Mouse (Mus musculus) hindbrain, embryonic 12.5 days (tissue): ENCODE data around the gene Zfp467. TPM values are rescaled to one million over a fixed set of nuclear protein-coding genes. Genes with fewer than 3 reads are reported as not detected.
A peak's percentile ranks its signal among the peaks of the same experiment; 100 is the strongest.

Experiments used
- ATAC-seq: fragments of 200-750 bp; cut with Nextera tagmentation; 2 replicates; pipeline ENCODE4 v1.8.0; 2017; ENCODE audit warnings: moderate TSS enrichment; ENCODE audit not compliant: low FRiP score
- H3K27ac ChIP-seq: fragments of 300-500 bp; sonication (generic); 2 replicates; pipeline ENCODE4 v1.5.1; 2016; ENCODE audit warnings: mild to moderate bottlenecking
- H3K27me3 ChIP-seq: fragments of 300-500 bp; sonication (generic); 2 replicates; pipeline ENCODE4 v1.6.1; 2016; ENCODE audit warnings: mild to moderate bottlenecking
- H3K36me3 ChIP-seq: fragments of 300-500 bp; sonication (generic); 2 replicates; pipeline ENCODE4 v1.6.1; 2016; ENCODE audit warnings: mild to moderate bottlenecking
- H3K4me1 ChIP-seq: fragments of 300-500 bp; sonication (generic); 2 replicates; pipeline ENCODE4 v1.6.1; 2016
- H3K4me2 ChIP-seq: fragments of 300-500 bp; sonication (generic); replicated peaks from 2 replicates; pipeline ENCODE4 v1.6.1; 2016; ENCODE audit warnings: mild to moderate bottlenecking
- H3K4me3 ChIP-seq: fragments of 300-500 bp; sonication (generic); 2 replicates; pipeline ENCODE4 v1.5.1; 2016; ENCODE audit warnings: mild to moderate bottlenecking
- H3K9ac ChIP-seq: fragments of 300-500 bp; sonication (generic); 2 replicates; pipeline ENCODE4 v1.6.1; 2016; ENCODE audit warnings: mild to moderate bottlenecking, moderate library complexity
- H3K9me3 ChIP-seq: fragments of 300-500 bp; sonication (generic); replicated peaks from 2 replicates; pipeline ENCODE4 v1.6.1; 2016; ENCODE audit warnings: mild to moderate bottlenecking
- WGBS: fragments of 180-500 bp; shearing (Covaris S2); methylation state at CpG from one replicate; pipeline ENCODE4 v1.1.7; 2016; 5-methylcytosine and 5-hydroxymethylcytosine counted together
- microRNA-seq: library from miRNA; unstranded; fragments of <30 nt; microRNA quantifications from one replicate; pipeline ENCODE4, GENCODE M21; 2017
- polyA plus RNA-seq: library from polyadenylated mRNA; unstranded; fragments of >200 nt; fragmentation: Nextera tagmentation; extraction: Ambion mirVana; gene quantifications from 2 replicates; pipeline ENCODE4 v1.2.1, GENCODE M21; 2016

Zfp467 gene
- polyA plus RNA-seq, 1 experiment from 2014 or later = 22.2 TPM

DNA sequence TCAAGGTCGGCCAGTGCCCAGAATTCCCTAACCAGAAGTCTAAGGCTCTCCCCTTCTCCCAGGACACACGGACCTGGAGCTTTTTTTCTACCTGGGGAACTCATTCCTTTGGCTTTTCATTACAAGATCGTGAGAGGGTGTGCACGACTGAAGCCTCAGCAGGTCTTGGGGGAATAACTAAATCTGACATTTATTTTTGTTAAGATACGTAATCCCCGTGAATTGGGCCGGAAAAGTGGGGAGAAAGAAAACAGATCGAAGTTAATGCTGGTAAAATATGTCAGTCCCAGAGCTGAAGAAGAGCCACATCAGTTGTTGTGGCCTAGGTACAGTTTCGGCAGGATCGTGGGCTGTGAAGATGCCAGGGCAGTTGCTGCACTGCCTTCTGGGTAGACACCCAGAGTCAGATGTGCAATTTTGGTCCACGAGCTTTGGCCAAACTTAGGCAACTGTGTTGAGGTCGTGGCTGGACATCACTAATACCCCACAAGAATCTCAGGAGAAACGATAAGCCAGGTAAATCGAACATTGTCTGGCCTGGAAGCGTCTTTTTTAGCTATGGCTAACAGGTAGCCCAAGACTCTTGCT, 49.5 kb downstream of the Zfp467 start:
- Histone ChIP-seq H3K27me3 (no peaks in the 10 kb centered on the region), H3K4me1 (peaks cover 17% of the 10 kb centered on the region), H3K9ac (peak overlapping the region; percentile 82), H3K27ac (peak overlapping the region; percentile 70; the same call in 1 of the 2 replicates), H3K4me2 (peak overlapping the region; percentile 68), H3K36me3 (no peaks in the 10 kb centered on the region), H3K9me3 (no peaks in the 10 kb centered on the region), H3K4me3 (peak overlapping the region; percentile 71)
- no peak for ATAC-seq
- WGBS = 33% methylated on average over 15 of the region's 15 CpGs

DNA sequence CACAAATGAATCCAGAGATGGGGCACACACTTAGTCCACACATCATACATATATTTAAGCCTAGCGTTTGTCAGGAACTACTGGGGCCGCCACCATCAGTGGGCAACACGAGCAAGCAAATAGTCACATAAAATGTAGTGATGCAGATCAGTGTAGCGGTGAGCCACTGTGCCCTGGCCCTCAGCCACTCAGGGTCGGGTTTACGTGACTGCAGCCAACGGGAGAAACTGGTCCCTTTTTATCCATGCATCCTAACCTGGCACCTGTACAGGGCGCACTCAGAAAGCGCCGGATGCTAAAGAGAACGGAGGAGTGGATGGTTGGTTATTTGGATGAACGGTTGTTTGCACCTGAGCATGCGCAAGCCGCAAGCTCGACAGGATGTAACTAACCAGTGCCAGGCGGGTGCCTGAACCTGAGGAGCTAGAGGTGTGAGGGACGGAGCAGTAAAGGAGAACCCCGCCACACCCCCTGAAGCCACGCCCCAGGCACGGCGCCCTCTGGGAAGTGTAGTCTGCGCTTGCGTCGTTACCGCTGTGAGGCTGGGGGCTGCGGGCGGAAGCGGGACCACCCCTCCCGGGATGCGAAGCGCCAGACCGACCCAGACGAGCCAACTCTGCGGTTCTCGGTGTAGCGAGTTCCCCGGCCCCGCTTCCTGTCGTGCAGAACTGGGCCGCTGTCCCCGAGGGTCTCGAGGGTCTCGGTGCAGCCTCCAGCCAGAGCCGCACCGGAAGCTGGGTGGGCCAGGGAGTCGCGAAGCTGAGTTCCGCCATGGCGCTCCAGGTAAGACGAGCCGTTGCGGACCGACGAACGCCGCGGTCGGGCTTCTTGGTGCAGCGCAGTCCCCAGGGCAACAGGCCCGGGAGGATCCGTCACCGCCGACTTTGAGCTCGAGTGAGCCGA, 50.3 kb downstream of the Zfp467 start, which contains the start of gene Krba1:
Krba1 (plus strand) TSS at position 482 of the 903 bp plus-strand sequence.
- peaks cover 17% of the 10 kb centered on the region for H3K4me1 ChIP-seq
- no peaks in the 10 kb centered on the region for H3K9me3 ChIP-seq
- WGBS = 1% methylated on average over 65 of the region's 65 CpGs
- peak within 1 kb of the TSS; percentile 82 for H3K9ac ChIP-seq
- H3K4me2 ChIP-seq = peak within 1 kb of the TSS; percentile 68
- H3K27me3 ChIP-seq = no peaks in the 10 kb centered on the region
- ATAC-seq = peak; percentile 97
- H3K4me3 ChIP-seq = peak within 1 kb of the TSS; percentile 71
- peak within 1 kb of the TSS; percentile 70 for H3K27ac ChIP-seq
- no peaks in the 10 kb centered on the region for H3K36me3 ChIP-seq

DNA sequence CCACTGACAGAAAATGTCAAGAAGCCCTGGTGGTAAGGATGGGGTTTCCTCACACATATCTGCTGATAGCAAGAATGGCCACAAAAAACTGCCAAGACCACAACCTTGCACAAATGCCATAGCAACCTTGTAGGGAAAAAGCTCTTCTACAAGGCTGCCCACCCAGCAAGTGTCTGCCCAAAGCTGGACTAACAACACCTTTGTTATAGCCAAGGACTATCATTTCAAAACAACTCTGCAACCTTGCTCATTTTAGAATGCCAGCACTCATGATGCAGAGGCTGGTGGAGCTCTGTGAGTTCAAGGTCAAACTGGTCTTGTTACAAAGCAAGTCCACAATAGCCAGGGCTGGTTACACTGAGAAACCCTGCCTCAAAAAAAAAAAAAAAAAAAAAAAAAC, 51.8 kb downstream of the Zfp467 start:
- Histone ChIP-seq H3K27me3 (no peaks in the 10 kb centered on the region), H3K9ac (no peak overlapping the region), H3K4me2 (no peak overlapping the region), H3K27ac (no peak overlapping the region), H3K4me3 (no peak overlapping the region), H3K4me1 (peaks cover 17% of the 10 kb centered on the region), H3K36me3 (no peaks in the 10 kb centered on the region), H3K9me3 (no peaks in the 10 kb centered on the region)
- ATAC-seq = no peak

DNA sequence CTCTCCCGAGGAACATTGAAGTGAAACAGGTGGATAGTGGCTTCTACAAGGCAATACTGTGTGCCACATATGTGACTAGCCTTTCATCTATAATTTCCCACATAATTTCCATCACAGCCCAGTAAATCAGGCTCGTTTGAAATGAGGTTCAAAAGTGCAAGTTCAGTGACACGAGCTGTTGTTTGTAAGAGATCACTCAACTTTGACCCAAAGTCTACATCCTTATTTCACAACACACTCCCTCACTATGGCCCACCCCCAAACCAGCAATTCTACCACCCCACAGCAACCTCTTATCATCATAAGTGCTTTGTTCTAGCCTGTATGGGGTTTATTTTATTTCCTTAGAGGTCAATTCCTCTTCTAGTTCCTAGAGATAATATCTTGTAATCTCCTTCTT, 57.4 kb downstream of the Zfp467 start:
- Histone ChIP-seq H3K27ac (no peak overlapping the region), H3K27me3 (no peaks in the 10 kb centered on the region), H3K4me2 (no peak overlapping the region), H3K4me3 (no peak overlapping the region), H3K4me1 (no peaks in the 10 kb centered on the region), H3K36me3 (no peaks in the 10 kb centered on the region), H3K9me3 (no peaks in the 10 kb centered on the region), H3K9ac (no peak overlapping the region)
- 77% methylated on average over 3 of the region's 3 CpGs for WGBS
- no peak for ATAC-seq

Small RNA genes lying within 50 kb of the gene (microRNA-seq; reads per million reads assigned to microRNA genes)
- gene Gm24325 = not detected

Other genes starting within 250 kb of the Zfp467 start
- 29.9 and 32.4 TPM in 2 replicates for gene Krba1, start 50.2 kb downstream of the Zfp467 start, polyA plus RNA-seq
- gene Sspo, start 2.4 kb upstream of the Zfp467 start, polyA plus RNA-seq = 0.34 and 0.40 TPM in 2 replicates
- gene Atp6v0e2, start 91.8 kb upstream of the Zfp467 start, polyA plus RNA-seq = 74.7 and 75.0 TPM in 2 replicates
- gene Lrrc61, start 109.0 kb upstream of the Zfp467 start, polyA plus RNA-seq = 19.7 and 22.5 TPM in 2 replicates
- gene Rarres2, start 127.0 kb upstream of the Zfp467 start, polyA plus RNA-seq = 1.8 and 3.3 TPM in 2 replicates
- not detected in 2 replicates for gene Gm45021, start 143.8 kb upstream of the Zfp467 start, polyA plus RNA-seq
- gene Repin1, start 148.1 kb upstream of the Zfp467 start, polyA plus RNA-seq = 43.1 and 43.9 TPM in 2 replicates
- not detected in 2 replicates for gene Gm44965, start 148.1 kb upstream of the Zfp467 start, polyA plus RNA-seq
- 12.7 and 14.6 TPM in 2 replicates for gene Zfp775, start 156.2 kb upstream of the Zfp467 start, polyA plus RNA-seq
- 2.6 and 3.1 TPM in 2 replicates for gene AI854703, start 180.9 kb upstream of the Zfp467 start, polyA plus RNA-seq
- 1.0 and 1.1 TPM in 2 replicates for gene Gimap8, start 201.4 kb upstream of the Zfp467 start, polyA plus RNA-seq
- 3.7 and 4.4 TPM in 2 replicates for gene Gimap9, start 230.3 kb upstream of the Zfp467 start, polyA plus RNA-seq
- 4.2 and 5.4 TPM in 2 replicates for gene Gimap4, start 238.7 kb upstream of the Zfp467 start, polyA plus RNA-seq